Mouse (Mus musculus) gastrocnemius, adult 2 months (tissue): Measurements from ENCODE around the gene Cenpv. TPM values are rescaled to one million over a fixed set of nuclear protein-coding genes. Genes with fewer than 3 reads are reported as not detected.

Experiments
- DNase-seq: peaks from one replicate; pipeline ENCODE4 v3.0.0; 2022
- H3K27ac ChIP-seq: fragments of 200-600 bp; 2 replicates; pipeline ENCODE4 v1.8.1; 2022; ENCODE audit warnings: mild to moderate bottlenecking
- H3K4me3 ChIP-seq: fragments of 200-600 bp; 2 replicates; pipeline ENCODE4 v1.8.1; 2022; ENCODE audit warnings: mild to moderate bottlenecking, moderate library complexity
- CTCF ChIP-seq: fragments of 200-600 bp; IDR thresholded peaks from 2 replicates; pipeline ENCODE4 v1.8.1; 2022; ENCODE audit warnings: antibody characterized with exemption, mild to moderate bottlenecking, moderate library complexity
- intact Hi-C: fragments of 180-260 bp; cut with DNase I; formaldehyde crosslinking; loops from one replicate; pipeline ENCODE4 v1.15.1; 2025
- total RNA-seq, 2 experiments: library from RNA; stranded (reverse); gene quantifications; 2 replicates each; pipeline ENCODE4 v1.2.3; 2021

Cenpv gene
- total RNA-seq, 2 experiments from 2014 or later: 19.2 to 24.3 TPM

DNA sequence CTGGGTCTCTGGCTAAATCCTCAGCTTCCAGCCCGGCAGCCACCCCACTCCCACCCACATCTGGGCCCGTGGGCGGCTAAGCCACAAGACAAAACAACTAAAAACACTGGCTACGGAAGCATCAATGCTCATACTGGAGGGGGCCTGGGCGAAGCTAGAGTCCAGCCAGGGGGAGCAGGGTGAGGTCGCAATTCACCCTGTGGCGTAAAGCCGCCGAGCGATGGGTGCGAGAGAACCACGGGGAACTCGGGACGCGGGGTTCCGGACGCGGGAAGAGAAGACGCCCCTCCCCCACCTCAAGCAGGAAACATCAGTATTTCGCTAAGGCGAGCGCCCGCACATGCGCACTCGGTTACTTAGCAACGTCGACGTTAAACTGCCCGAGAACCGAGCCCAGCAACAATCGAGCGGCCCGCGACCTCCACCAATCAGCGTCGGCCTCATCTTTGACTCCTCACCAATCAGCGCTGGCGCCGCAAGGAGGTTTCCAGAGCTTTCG is 11.7 kb upstream of the Cenpv start, which contains the start of gene Ubb:
TSS of gene Ubb (plus strand) at position 445 of the 499 bp plus-strand sequence.
- DNase-seq: peak; percentile 99
- Histone ChIP-seq H3K4me3 (peak within 1 kb of the TSS; percentile 96), H3K27ac (peak within 1 kb of the TSS; percentile 98)
- no peak for TF ChIP-seq CTCF
- intact Hi-C loops: loop anchor here (2.0 kb wide), 1 partner anchor 94 kb away; no protein-coding TSS in a partner anchor

DNA sequence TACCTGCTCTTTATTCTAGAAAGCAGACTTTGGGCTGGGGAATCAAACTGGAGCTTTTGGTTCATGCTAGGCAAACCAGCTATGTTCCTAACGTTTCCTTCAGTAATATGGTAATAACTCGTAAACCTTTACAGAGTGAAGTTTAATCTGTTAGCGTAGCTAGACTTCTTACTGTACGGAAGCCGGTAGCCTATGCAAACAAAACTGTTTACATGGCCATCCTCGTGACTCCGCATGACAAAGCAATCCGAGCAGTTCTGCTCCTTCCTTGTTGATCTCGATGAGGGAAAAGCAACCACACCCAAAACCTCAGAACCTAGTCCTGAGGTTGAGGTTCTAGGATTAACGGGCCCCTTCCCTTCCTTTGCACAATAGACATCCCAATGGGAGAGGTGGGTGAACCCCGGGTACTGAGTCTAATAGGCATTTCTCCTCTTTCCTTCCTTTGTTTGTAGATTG is 11.2 kb upstream of the Cenpv start:
- Histone ChIP-seq H3K4me3 (peak overlapping the region; percentile 96), H3K27ac (peak overlapping the region; percentile 98)
- intact Hi-C loops: loop anchor here (2.0 kb wide), 1 partner anchor 93 kb away; no protein-coding TSS in a partner anchor
- peak; percentile 57 for DNase-seq
- TF ChIP-seq CTCF: no peak

- peak; percentile 89 for DNase-seq
- TF ChIP-seq CTCF: no peak
- intact Hi-C loops: loop anchor here (2.0 kb wide), 1 partner anchor 93 kb away; no protein-coding TSS in a partner anchor
- H3K4me3 ChIP-seq: peak overlapping the region; percentile 96
- H3K27ac ChIP-seq: peak overlapping the region; percentile 98
These were observed 10.7 kb upstream of the Cenpv start for GRCm38 (mm10) chr11:62549782-62550181.

DNA sequence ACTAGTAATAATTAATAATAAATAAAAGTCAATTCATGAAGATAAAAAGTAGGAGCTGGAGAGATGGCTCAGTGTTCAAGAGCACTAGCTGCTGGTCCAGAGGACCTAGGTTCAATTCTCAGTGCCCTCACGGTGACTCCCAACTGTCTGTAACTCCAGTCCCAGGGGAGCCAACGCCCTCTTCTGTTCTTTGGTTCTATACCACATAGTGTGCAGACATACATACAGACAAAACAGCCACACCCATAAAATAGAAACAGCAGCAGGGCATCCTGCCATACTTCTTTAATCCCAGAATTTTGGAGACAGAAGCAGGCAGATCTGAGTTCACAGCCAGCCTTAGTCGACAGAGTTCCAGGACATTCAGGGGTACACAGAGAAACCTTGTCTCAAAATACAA is 4.9 kb upstream of the Cenpv start:
- Histone ChIP-seq H3K27ac (no peak overlapping the region), H3K4me3 (no peak overlapping the region)
- no peak for DNase-seq
- intact Hi-C loops: no loop called here
- TF ChIP-seq CTCF: no peak

- intact Hi-C loops: no loop called here
- Histone ChIP-seq H3K4me3 (no peak overlapping the region), H3K27ac (no peak overlapping the region)
- no peak for DNase-seq
- TF ChIP-seq CTCF: no peak
These were observed 2.5 kb upstream of the Cenpv start for GRCm38 (mm10) chr11:62541581-62541980.

- intact Hi-C loops: no loop called here
- H3K27ac ChIP-seq: no peak overlapping the region
- TF ChIP-seq CTCF: no peak
- DNase-seq: no peak
- no peak overlapping the region for H3K4me3 ChIP-seq
These were observed 1.9 kb upstream of the Cenpv start for GRCm38 (mm10) chr11:62540969-62541368.

GRCm38 (mm10) chr11:62540167-62540566 is 1.1 kb upstream of the Cenpv start:
- no peak for TF ChIP-seq CTCF
- intact Hi-C loops: no loop called here
- DNase-seq: no peak
- H3K4me3 ChIP-seq: no peak overlapping the region
- no peak overlapping the region for H3K27ac ChIP-seq

- intact Hi-C loops: loop anchor here (2.0 kb wide), 2 partner anchors 36 to 82 kb away; partner anchors contain the start of gene Trpv2
- Histone ChIP-seq H3K27ac (peak overlapping the region; percentile 87), H3K4me3 (peak overlapping the region; percentile 85)
- DNase-seq: peak; percentile 84
- TF ChIP-seq CTCF: peak; percentile 21; the same call in 1 of the 2 replicates
These were observed 556 bp downstream of the Cenpv start for GRCm38 (mm10) chr11:62538321-62539088.

DNA sequence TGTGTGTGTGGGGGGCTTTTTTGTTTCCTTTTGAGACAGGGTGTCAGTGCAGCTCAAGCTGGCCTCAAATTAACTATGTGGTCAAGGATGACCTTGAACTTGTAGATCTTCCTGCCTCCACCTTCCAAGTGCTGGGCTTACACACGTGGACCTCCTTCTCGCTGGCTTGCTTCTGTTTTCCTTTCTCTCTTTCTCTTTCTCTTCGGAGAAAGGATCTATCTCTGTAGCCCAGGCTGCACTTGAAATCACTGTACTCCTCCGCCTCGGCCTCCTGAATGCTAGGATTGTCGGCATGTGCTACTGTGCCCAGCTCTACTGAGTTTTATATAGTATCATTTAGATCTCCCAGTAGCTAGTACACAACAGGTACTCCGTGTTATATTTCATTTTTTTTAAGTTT is 1.5 kb downstream of the Cenpv start:
- intact Hi-C loops: no loop called here
- Histone ChIP-seq H3K4me3 (no peak overlapping the region), H3K27ac (no peak overlapping the region)
- no peak for DNase-seq
- TF ChIP-seq CTCF: no peak

- Histone ChIP-seq H3K4me3 (no peak overlapping the region), H3K27ac (no peak overlapping the region)
- no peak for DNase-seq
- TF ChIP-seq CTCF: no peak
- intact Hi-C loops: no loop called here
These were observed 2.0 kb downstream of the Cenpv start for GRCm38 (mm10) chr11:62537089-62537488.

DNA sequence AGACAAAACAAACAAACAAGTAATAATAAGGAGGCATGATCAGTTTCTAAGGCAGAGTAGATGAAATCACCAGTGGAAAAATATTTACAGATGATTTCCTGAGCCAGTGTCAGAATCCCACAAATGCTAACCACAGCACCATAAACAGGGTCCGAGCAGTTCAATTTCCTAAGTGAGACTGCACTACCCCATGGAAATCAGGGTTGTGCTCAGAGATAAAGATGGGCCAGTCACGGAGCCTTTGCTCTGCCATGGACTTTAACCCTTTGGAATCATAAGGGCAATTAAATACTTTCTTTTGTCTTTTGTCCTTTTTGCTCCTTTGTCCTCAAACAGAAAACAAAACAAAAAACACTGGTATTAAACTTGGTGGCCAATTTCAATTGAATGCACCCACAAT is 16.8 kb downstream of the Cenpv start:
- intact Hi-C loops: no loop called here
- TF ChIP-seq CTCF: no peak
- no peak for DNase-seq
- Histone ChIP-seq H3K4me3 (no peak overlapping the region), H3K27ac (no peak overlapping the region)

- no peak for DNase-seq
- Histone ChIP-seq H3K4me3 (no peak overlapping the region), H3K27ac (no peak overlapping the region)
- no peak for TF ChIP-seq CTCF
- intact Hi-C loops: loop anchor here (10.0 kb wide), 1 partner anchor 56 kb away; the partner anchor contains the start of gene Trpv2
These were observed 20.1 kb downstream of the Cenpv start for GRCm38 (mm10) chr11:62518991-62519390.

DNA sequence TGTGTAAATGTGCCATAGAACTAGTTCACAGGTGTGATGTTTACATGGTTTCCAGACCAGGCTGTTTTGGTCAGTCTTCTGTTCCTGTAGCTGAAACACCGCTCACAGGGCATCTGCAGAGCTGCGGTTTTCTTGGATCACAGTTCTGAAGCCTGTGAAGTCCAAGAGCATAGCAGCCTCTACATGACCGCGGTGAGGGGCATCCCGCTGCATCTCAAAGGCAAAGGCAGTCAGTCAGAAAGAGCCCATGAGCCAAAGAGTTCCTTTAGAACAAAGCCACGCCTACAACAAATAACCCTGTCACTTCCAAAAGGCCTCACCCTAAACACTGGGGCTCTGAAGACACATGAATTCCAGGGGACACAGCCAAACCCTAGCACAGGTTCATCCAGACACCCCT is 25.8 kb downstream of the Cenpv start:
- intact Hi-C loops: loop anchor here (10.0 kb wide), 1 partner anchor 61 kb away; the partner anchor contains the start of gene Trpv2
- Histone ChIP-seq H3K27ac (no peak overlapping the region), H3K4me3 (no peak overlapping the region)
- TF ChIP-seq CTCF: no peak
- no peak for DNase-seq
